Mouse (Mus musculus) embryonic fibroblast, embryonic 13.5 days (primary cell): Measurements from ENCODE around the gene A930009A15Rik.

Experiments
- CTCF ChIP-seq: IDR thresholded peaks from 2 replicates; pipeline ENCODE4 v1.5.1; 2011; ENCODE audit warnings: mild to moderate bottlenecking, control low read depth, low read length, moderate library complexity, borderline replicate concordance; ENCODE audit not compliant: insufficient read depth
- POLR2A ChIP-seq: IDR thresholded peaks from 2 replicates; pipeline ENCODE4 v1.6.1; 2011; ENCODE audit warnings: low read depth, mild to moderate bottlenecking, control low read depth, low read length, moderate library complexity

DNA sequence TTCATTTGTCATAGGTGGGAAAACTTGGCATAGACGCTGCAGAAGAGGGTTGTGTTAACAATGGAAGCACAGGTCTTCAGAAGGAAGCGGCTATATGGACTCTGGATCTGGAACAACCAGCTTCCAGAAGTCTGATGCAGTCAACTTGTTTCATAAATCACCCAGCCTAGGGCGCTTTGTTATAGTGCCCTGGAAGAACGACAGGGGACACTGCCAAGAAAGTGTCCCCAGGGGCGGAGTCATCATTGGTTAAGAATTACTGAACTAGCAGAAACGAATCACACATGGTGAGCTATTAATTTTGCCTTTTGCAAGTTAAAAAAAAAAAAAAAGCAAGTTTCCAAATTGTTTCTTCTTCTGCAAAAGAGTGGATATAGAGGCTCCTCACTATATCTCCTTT is 26.9 kb upstream of the A930009A15Rik start:
- TF ChIP-seq CTCF, result no peak
- TF ChIP-seq POLR2A, result no peak
